Mouse (Mus musculus) layer of hippocampus, adult 2 months (tissue): ENCODE measurements around the gene Zfp706. TPM values are rescaled to one million over a fixed set of nuclear protein-coding genes. Genes with fewer than 3 reads are reported as not detected.
A peak's percentile ranks its signal among the peaks of the same experiment; 100 is the strongest.

Experiments used
- DNase-seq, 2 experiments: peaks; one replicate each; pipeline ENCODE4 v3.0.0; 2022; ENCODE audit warnings: low spot score in 2 of 2
- H3K27ac ChIP-seq: fragments of 200-600 bp; 2 replicates; pipeline ENCODE4 v1.8.1; 2022
- H3K4me3 ChIP-seq: fragments of 200-600 bp; 2 replicates; pipeline ENCODE4 v1.8.1; 2022; ENCODE audit warnings: mild to moderate bottlenecking
- CTCF ChIP-seq: fragments of 200-600 bp; conservative IDR thresholded peaks from 2 replicates; pipeline ENCODE4 v1.8.1; 2022; ENCODE audit warnings: antibody characterized with exemption, mild to moderate bottlenecking, moderate library complexity
- total RNA-seq, 2 experiments: library from RNA; stranded (reverse); gene quantifications; 2 replicates each; pipeline ENCODE4 v1.2.3; 2021

Zfp706 gene
- total RNA-seq, 2 experiments from 2014 or later = 275 to 283 TPM

DNA sequence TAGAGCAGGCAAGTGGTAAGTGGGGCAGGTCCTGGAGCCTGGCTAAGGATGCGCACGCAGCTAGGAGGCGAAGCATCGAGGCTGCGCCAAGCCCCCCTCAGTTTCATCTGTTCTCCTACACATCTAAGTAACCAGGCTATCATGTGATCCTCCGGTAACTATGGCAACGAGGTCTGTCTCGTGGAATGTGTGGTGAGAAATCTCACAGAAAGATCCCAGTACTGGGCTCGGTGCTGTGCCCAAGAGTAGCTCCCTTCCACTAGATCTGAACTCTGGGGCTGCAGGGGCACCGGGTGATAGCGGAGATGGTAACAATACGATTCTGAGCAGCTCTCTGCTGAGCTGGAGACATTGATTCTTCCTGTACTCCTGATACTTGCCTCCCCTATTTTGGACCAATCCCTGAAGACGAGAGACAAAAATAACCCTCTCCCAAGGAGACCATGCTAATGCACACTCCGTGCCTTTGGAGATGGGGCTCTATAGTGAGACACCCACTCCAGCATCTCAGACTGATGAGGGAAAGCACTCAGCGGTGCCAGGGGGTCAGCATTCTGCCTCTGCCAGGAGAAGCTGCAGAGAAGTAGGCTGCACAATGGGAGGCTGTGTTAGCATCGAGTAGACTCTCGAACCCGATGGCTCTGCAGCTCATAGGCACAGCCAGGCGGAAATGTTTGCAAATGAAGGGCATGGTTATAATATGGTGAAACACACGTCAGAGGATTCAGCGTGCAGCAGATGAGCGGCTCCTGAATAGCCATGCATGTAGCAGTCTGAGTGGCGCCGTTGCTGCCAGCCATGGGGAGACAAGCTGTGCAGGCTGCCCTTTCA, 40.0 kb downstream of the Zfp706 start:
- peak; percentile 27 for TF ChIP-seq CTCF
- peak; percentile 86 to 94 for DNase-seq
- Histone ChIP-seq H3K27ac (peak overlapping the region; percentile 98), H3K4me3 (peak overlapping the region; percentile 48)

DNA sequence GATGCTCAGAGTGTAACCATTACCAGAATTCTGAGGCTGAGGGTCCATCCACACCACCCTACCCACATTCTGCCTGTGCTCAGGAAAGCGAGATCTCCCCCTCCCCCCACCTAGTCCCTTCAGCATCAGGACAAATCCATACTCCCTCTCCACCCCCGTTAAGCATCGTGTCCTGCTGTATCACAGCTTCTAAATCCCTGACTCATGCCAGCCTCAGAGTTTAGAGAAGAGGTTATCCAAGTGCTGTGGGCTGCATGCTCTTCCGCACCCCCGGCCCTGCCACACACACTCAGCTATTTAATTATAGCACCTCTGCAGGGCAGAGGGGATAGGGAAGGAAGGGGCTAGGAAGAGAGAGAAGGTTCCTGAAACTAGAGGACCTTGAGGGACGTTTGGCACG, 40.6 kb downstream of the Zfp706 start:
- peak in 1 of 2 experiments; percentile 32 for DNase-seq
- peak overlapping the region; percentile 48 for H3K4me3 ChIP-seq
- H3K27ac ChIP-seq = peak overlapping the region; percentile 98
- TF ChIP-seq CTCF = no peak

DNA sequence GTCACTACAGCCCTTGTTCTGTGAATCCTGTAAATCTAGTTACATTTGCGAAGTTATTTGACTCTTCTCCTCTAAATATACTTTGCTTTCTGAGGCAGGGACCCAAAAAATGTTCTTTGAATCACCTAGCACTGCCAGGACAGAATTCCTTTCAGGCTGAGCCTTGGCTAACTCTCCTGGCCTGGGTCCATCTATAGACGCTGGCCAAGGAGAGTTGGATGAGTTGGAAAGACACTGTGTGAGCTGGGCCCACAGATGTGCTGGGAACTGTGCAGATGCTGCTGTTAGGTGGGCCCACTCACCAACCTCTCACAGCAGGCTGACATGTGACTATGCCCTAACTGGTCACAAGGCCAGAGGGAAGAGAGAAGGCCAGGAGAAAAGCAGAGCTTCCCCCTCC, 41.1 kb downstream of the Zfp706 start:
- no peak overlapping the region for H3K4me3 ChIP-seq
- no peak for DNase-seq
- TF ChIP-seq CTCF = no peak
- H3K27ac ChIP-seq = peak overlapping the region; percentile 98

DNA sequence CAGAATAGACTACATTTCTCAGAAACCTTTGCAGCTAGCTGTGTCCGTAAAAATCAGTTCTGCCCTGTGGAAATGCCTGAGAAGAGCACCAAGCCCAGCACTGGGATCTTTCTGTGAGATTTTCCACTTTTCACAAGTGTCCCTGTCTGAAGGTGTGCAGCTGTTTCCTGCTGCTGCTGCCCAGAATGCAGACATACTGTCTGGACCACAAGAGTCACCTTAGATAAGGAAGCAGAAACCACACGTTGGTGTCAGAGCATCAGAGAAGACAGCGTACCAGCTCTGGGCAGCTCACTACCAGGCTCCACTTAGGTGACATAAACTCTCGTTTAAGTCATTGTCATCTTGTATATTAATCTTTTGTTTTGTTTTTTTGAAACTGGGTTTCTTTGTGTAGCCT, 41.8 kb downstream of the Zfp706 start:
- DNase-seq = no peak
- Histone ChIP-seq H3K4me3 (no peak overlapping the region), H3K27ac (peak overlapping the region; percentile 36; the same call in 1 of the 2 replicates)
- no peak for TF ChIP-seq CTCF

DNA sequence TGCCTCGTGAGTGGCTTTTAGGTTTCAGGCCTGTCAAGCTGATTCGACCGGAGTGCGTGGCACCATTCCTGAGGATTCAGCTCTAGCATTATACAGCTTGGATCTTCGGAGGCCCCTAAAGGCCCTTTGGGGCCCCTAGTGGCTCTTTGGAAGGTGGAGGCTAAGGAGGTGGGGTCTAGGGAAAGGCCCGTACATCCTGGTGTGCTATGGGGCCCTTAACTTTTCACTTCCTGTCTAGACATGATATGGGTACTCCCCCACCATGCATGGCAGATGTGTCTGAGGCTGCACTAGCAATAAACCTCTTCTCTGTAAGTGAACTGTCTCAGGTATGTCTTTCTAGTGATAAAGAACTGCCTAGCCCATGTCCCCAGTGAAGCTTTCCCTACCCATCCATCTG, 44.6 kb downstream of the Zfp706 start:
- Histone ChIP-seq H3K4me3 (no peak overlapping the region), H3K27ac (no peak overlapping the region)
- DNase-seq = no peak
- no peak for TF ChIP-seq CTCF

DNA sequence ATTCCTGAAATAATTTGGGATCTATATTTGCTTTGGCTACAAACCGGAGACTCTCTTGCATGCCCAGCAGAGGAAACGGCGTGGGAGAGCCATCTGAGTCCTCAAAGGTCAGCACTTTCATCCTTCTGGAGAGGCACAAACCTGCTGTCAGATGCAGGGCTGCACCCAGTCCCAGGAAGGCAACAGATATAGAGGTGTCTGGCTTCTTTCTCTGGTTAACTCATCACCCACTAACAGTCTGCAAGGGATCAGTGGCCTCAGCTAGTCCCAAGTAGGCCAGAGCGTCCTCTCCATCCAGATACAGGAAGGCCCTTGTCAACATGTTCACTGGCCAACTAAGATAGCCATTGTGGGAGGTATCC, 46.7 kb downstream of the Zfp706 start:
- no peak overlapping the region for H3K4me3 ChIP-seq
- no peak for DNase-seq
- no peak for TF ChIP-seq CTCF
- H3K27ac ChIP-seq = peak overlapping the region; percentile 94

DNA sequence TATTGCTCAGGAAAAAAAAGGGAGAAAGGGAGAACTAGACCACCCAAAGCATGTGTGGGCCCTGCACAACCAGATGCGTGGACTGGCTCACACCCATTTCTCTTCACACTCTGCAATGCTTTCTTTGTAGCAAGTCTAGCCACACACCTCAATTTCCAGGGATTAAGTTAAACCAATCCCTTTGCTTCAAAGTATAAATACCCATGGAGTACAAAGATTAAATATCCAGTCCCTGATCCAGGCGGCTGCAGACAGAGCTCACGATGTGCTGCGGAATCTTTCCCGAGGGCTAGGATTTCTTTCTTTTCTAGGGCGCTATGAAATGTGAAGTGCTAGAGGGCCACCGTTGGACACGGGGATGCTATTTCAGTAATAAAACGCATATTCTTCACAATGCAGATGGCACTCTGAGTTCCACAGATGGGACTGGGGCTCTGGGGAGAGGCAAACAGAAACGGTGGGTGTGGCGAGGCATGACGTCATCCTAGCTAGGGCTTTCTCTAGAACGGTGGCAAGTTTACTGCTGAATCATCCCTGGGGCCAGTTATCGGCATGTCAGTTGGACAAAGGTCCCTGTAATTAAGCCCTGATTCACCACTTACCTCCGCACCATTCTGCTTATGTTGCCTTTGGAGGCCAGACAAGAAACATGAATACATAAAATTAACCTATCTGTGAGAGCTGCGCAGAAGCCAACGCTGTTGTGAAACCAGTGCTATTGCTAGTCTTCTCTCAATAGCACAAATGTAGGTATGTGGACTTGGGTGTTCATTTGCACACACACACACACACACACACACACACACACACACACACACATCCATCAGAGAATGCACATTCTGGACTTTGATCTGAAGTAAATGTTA, 47.3 kb downstream of the Zfp706 start:
- 0 out of 2 replicates have a peak, but pooled peaks have one; percentile 9 for TF ChIP-seq CTCF
- peak overlapping the region; percentile 20 for H3K4me3 ChIP-seq
- H3K27ac ChIP-seq = peak overlapping the region; percentile 94
- DNase-seq = peak; percentile 88 to 93

DNA sequence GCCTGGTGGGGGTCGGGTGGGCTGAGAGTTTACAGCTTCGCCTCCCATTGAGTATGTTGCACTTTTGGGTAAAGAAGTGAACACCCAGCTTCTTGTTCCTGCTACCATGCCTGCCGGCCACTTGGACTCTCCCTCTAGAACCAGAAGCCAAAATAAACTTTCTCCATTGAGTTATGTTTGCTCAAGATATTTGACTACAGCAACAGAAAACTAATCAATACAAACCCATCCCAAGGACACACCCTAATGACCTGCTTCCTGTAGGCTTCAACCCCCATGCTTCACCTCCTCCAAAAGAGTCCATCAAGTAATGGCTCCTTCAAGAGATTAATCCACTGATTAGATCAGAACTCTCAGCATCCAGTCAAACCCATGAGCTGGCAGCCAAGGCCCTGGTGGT, 51.4 kb downstream of the Zfp706 start:
- DNase-seq = no peak
- no peak for TF ChIP-seq CTCF
- H3K4me3 ChIP-seq = no peak overlapping the region
- no peak overlapping the region for H3K27ac ChIP-seq

DNA sequence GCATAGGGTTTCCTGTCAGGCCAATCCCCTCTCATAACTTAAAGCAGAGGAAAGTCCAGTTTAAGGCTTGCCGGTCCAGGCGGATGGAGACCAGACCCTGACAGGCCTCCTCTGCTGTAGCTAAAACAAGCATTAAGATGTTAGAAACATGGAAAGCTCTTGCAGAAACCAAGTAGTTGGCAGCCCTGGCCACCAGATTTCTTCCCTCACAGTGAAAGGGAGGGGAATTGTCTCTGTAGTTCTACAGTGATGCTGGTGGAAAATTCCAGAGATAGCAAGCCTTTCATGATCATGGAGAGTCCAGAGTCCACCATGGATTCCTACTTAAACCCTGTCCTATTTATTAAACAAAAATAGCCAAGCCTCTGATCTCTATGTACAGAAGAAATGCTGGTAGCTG, 57.3 kb downstream of the Zfp706 start:
- no peak for DNase-seq

DNA sequence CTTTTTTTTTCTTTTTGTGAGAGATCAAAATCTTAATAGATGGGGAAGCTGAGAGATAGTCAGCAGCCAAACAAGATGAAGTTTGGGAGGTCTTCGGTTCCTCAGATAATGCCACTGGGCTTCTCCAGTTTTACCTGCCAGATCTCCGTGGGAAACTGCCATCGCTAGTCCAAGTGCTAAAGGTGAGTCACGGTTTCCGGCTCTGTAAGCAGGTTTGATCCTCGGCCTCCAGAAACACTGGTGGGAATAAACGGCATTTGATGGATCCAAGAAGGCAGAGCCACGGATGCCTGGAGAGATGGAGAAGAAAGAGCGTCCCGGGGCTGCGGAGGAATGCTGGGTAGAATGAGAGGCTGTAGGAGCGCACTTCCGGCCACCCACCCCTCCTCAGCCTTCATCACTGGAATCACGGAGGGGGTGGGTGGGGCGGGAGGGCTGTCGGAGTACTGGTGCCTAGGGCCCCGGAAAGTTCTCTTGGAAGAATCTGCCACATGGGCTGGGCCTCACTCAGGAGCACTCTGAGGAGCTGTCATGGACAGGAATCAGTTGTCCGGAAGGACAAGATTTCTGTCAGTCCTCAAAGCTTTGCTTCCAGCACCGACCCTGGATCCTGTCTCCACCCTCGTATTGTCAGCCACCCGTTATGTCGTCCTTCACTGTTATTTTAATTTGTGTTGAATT, 58.6 kb downstream of the Zfp706 start:
- H3K27ac ChIP-seq = no peak overlapping the region
- no peak for DNase-seq
- TF ChIP-seq CTCF = no peak
- H3K4me3 ChIP-seq = no peak overlapping the region

More for the DNA sequence above, 57.3 kb downstream of the Zfp706 start:
- no peak overlapping the region for H3K4me3 ChIP-seq
- TF ChIP-seq CTCF = no peak
- peak overlapping the region; percentile 55; the same call in 1 of the 2 replicates for H3K27ac ChIP-seq
